Mouse (Mus musculus) erythroblast, embryonic 14.5 days (primary cell): ENCODE data around the gene Grxcr1.

Experiments used
- GATA1 ChIP-seq: IDR thresholded peaks from 2 replicates; pipeline ENCODE4 v1.6.1; 2012; ENCODE audit warnings: low read length, inconsistent platforms, mixed read lengths
- TAL1 ChIP-seq: IDR thresholded peaks from 3 replicates; pipeline ENCODE4 v1.6.1; 2012; ENCODE audit warnings: low read length, inconsistent platforms, mixed read lengths

DNA sequence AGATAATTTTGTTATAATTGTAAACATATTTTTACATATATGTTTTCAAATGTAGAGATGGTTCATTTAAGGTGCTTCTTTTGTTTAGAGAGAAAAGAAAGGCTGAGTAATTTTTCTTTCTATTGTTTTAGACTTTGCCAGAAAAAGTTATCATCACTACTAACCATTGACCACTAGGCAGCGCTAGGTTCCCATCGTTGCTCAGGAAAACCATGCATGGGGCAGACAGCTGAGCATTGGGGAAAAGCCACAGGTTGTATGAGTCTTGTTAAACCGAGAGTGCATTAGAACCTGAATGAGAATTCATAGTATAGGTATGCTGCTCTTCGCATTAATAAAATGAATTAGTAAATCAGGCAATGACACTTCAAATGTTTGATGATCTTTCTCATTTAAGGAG, 96.8 kb downstream of the Grxcr1 start:
- TF ChIP-seq GATA1 = no peak
- no peak for TF ChIP-seq TAL1
